Mouse (Mus musculus): ENCODE results near the gene Nup107. TPM values are rescaled to one million over a fixed set of nuclear protein-coding genes. Genes with fewer than 3 reads are reported as not detected.
"Not testable (repeated sequence)": the region's sequence is repeated elsewhere in the genome, so short reads cannot be mapped to it uniquely, and the experiment has no call there.

Gene Nup107
- polyA plus RNA-seq, 1 experiment = 3.6 TPM

- H3K4me1 ChIP-seq (ENCODE audit: control insufficient read depth, insufficient read depth, insufficient read length, low read length) = no peaks in the 10 kb centered on the region
- no peak overlapping the region for H3K4me3 ChIP-seq (ENCODE audit: insufficient read depth, low read depth, low read length)
- no peak overlapping the region for H3K27ac ChIP-seq (replicated peaks; ENCODE audit: low read depth, low read length)
Measured at GRCm38 (mm10) chr10:117766111-117766895, 26.2 kb downstream of the Nup107 start.

DNA sequence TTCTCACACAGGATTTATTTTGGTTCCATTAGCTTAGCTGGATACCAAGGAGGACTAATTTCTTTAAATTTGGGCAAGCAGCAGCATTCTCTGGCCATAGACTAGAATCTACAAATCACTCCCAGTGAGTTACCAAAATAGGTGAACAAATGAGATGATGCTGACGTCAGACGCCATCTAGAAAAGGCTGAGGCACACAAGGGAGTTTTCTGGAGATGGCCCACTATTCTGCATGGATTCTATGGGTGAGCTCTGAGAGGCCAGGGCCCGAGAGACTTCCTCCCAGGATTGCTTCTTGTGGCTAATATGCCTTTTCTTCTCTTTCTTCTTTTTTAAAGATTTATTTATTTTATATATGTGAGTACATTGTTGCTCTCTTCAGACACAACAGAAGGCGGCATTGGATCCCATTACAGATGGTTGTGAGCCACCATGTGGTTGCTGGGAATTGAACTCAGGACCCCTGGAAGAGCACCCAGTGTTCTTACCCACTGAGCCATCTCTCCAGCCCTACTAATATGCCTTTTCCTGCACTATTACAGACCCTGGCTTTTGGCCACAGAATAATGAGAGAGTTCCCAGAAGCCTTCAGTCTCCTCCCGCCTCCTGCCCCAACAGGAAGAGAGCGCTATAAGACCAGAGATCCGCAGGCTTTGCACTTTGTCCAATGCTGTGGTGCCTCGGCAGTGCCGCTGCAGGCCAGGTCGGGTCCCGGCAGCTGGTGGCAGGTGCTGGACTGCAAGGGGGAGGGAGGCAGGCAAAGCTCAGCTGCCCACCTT lies 27.2 kb downstream of the Nup107 start:
- no peak overlapping the region for H3K4me3 ChIP-seq (ENCODE audit: insufficient read depth, low read depth, low read length)
- H3K27ac ChIP-seq (replicated peaks; ENCODE audit: low read depth, low read length) = no peak overlapping the region
- H3K4me1 ChIP-seq (ENCODE audit: control insufficient read depth, insufficient read depth, insufficient read length, low read length) = no peaks in the 10 kb centered on the region

DNA sequence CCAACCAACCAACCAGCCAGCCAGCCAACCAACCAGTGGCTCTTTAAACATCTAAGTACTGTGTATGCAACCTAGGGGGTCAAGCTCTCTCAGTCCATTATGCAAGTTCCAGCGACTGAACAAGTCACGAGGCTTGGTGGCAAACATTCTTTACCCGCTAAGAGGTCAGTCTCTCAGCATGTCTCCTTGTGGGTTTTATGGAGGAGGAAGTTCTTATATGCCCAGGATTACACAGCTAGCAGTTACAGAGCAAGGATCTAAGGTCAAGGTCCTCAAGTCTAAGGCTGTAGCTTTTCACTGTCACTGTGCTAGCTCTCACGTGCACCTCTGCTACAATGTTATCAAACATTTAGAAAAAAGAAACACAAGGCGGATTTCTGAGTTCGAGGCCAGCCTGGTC lies 27.9 kb downstream of the Nup107 start:
- Histone ChIP-seq H3K4me1 (ENCODE audit: control insufficient read depth, insufficient read depth, insufficient read length, low read length) (no peaks in the 10 kb centered on the region), H3K4me3 (ENCODE audit: insufficient read depth, low read depth, low read length) (no peak overlapping the region), H3K27ac (replicated peaks; ENCODE audit: low read depth, low read length) (no peak overlapping the region)

DNA sequence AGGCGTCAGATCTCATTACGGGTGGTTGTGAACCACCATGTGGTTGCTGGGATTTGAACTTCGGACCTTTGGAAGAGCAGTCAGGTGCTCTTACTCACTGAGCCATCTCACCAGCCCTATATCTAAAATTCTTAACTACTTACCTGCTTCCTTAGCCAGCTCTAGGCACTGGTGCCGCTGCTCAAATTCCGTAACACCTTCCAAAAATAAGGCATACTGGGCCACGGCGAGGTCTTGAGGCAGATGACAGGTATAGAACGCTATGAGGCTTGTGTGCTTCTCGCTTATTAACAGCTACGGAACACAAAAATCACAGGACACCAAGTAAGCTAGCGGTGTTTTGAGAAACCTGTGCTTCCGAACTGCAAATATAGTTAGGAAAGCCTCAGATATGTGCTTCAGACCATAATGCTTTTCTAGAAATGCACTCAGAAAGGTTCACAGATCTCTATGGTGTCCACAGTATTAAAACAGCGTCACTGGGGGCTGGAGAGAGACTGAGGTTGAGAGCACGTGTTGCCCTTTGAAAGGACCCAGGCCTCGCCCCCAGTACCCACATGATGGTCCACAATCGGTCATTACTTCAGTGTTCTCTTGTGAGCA lies 28.8 kb downstream of the Nup107 start:
- Histone ChIP-seq H3K4me1 (ENCODE audit: control insufficient read depth, insufficient read depth, insufficient read length, low read length) (no peaks in the 10 kb centered on the region), H3K27ac (replicated peaks; ENCODE audit: low read depth, low read length) (no peak overlapping the region), H3K4me3 (ENCODE audit: insufficient read depth, low read depth, low read length) (no peak overlapping the region)

GRCm38 (mm10) chr10:117762966-117763365 lies 29.5 kb downstream of the Nup107 start:
- Histone ChIP-seq H3K27ac (replicated peaks; ENCODE audit: low read depth, low read length) (no peak overlapping the region), H3K4me3 (ENCODE audit: insufficient read depth, low read depth, low read length) (no peak overlapping the region), H3K4me1 (ENCODE audit: control insufficient read depth, insufficient read depth, insufficient read length, low read length) (no peaks in the 10 kb centered on the region)

- H3K27ac ChIP-seq (replicated peaks; ENCODE audit: low read depth, low read length) = no peak overlapping the region
- H3K4me1 ChIP-seq (ENCODE audit: control insufficient read depth, insufficient read depth, insufficient read length, low read length) = no peaks in the 10 kb centered on the region
- no peak overlapping the region for H3K4me3 ChIP-seq (ENCODE audit: insufficient read depth, low read depth, low read length)
Measured at GRCm38 (mm10) chr10:117762281-117762830, 30.1 kb downstream of the Nup107 start.

DNA sequence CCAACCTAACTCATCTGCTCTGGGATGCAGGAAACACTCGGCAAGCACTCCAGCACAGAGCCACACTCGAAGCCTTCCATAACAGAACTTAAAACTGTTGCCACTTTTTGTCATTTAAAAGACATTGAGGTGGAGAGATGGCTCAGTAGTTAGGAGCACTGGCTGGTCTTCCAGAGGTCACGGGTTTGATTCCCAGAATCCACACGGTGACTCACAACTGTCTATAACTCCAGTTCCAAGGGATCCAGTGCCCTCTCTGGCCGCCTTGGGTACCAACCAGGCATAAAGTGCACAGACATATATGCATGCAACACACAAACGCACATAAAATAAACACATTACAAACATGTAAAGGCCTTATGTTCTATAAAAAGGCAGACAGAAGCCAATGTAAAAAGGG lies 31.0 kb downstream of the Nup107 start:
- Histone ChIP-seq H3K4me1 (ENCODE audit: control insufficient read depth, insufficient read depth, insufficient read length, low read length) (no peaks in the 10 kb centered on the region), H3K27ac (replicated peaks; ENCODE audit: low read depth, low read length) (no peak overlapping the region), H3K4me3 (ENCODE audit: insufficient read depth, low read depth, low read length) (no peak overlapping the region)

GRCm38 (mm10) chr10:117760831-117761335 lies 31.6 kb downstream of the Nup107 start:
- Histone ChIP-seq H3K27ac (replicated peaks; ENCODE audit: low read depth, low read length) (no peak overlapping the region), H3K4me3 (ENCODE audit: insufficient read depth, low read depth, low read length) (no peak overlapping the region), H3K4me1 (ENCODE audit: control insufficient read depth, insufficient read depth, insufficient read length, low read length) (no peaks in the 10 kb centered on the region)

DNA sequence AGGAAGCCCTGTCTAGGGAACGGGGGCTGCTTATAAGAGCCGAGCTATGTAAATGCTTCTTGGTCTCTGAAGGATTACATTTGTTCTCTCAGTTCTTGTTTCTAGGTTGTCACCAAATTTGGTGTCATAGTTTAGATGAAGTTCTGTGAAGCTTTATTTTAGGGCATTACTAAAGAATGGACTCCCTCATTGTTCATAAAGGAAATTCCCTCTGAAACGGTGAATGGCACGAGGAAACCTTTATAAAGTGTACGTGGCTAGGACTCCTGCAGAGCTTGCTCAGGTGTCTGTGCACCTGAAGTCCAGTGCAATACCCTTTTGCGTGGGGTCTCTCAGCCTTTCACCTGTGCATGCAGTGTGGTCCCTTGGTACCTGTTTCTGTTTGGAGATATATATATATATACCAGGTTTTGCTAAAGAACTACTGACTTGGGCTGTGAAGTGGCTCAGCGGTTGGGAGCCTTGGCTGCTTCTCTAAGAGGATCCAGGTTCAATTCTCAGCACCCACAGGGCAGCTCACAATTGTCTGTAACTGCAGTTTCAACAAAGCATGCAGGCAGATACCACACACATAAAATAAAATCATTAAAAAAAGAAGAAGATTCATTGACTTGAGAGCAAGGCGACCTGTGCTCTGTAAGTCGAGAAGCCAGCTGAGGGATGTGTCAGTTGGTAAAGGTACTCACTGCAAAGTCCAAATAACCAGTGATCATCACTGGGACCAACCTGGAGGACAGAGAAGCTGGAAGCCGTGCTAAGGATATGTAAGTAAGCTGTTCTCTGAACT lies 32.5 kb downstream of the Nup107 start:
- no peaks in the 10 kb centered on the region for H3K4me1 ChIP-seq (ENCODE audit: control insufficient read depth, insufficient read depth, insufficient read length, low read length)
- H3K27ac ChIP-seq (replicated peaks; ENCODE audit: low read depth, low read length) = no peak overlapping the region
- no peak overlapping the region for H3K4me3 ChIP-seq (ENCODE audit: insufficient read depth, low read depth, low read length)

- Histone ChIP-seq H3K4me3 (ENCODE audit: insufficient read depth, low read depth, low read length) (no peak overlapping the region), H3K4me1 (ENCODE audit: control insufficient read depth, insufficient read depth, insufficient read length, low read length) (no peaks in the 10 kb centered on the region), H3K27ac (replicated peaks; ENCODE audit: low read depth, low read length) (no peak overlapping the region)
Measured at GRCm38 (mm10) chr10:117758749-117759727, 33.5 kb downstream of the Nup107 start.

- H3K4me1 ChIP-seq (ENCODE audit: control insufficient read depth, insufficient read depth, insufficient read length, low read length); H3K4me3 ChIP-seq (ENCODE audit: insufficient read depth, low read depth, low read length); H3K27ac ChIP-seq (replicated peaks; ENCODE audit: low read depth, low read length): not testable (repeated sequence)
Measured at GRCm38 (mm10) chr10:117758344-117758743, 34.2 kb downstream of the Nup107 start.

DNA sequence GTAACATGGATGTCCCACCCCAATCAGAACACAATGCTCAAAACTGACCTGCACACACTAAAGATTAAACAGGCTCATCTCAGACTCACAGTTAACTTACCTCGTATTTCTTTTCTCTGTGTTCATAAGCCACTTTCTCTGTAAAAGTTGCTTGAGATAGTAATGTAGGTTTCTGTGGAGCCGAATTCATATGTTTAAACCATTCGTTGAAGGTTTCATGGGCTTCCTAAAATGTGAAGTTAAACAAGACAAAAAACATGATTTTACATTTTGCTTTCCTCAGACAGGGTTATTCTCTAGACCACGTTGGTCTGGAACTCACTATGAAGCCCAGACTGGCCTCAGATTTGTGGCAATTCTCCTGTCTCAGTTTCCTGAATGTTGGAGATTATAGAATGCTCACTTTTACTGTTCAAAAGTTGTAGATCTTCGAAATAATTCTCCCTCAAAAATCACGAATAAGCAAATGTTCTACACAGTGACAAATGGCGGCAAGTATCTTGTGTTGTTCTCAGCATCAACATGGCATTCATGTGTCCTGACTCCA lies 34.6 kb downstream of the Nup107 start:
- no peak overlapping the region for H3K27ac ChIP-seq (replicated peaks; ENCODE audit: low read depth, low read length)
- H3K4me1 ChIP-seq (ENCODE audit: control insufficient read depth, insufficient read depth, insufficient read length, low read length) = no peaks in the 10 kb centered on the region
- no peak overlapping the region for H3K4me3 ChIP-seq (ENCODE audit: insufficient read depth, low read depth, low read length)

GRCm38 (mm10) chr10:117757259-117757658 lies 35.2 kb downstream of the Nup107 start:
- no peak overlapping the region for H3K27ac ChIP-seq (replicated peaks; ENCODE audit: low read depth, low read length)
- H3K4me1 ChIP-seq (ENCODE audit: control insufficient read depth, insufficient read depth, insufficient read length, low read length) = no peaks in the 10 kb centered on the region
- no peak overlapping the region for H3K4me3 ChIP-seq (ENCODE audit: insufficient read depth, low read depth, low read length)
